Mouse (Mus musculus) layer of hippocampus, adult 2 months (tissue): ENCODE results near the gene Pnma1. TPM values are rescaled to one million over a fixed set of nuclear protein-coding genes. Genes with fewer than 3 reads are reported as not detected.
A peak's percentile ranks its signal among the peaks of the same experiment; 100 is the strongest.

Experiments used
- DNase-seq, 2 experiments: peaks; one replicate each; pipeline ENCODE4 v3.0.0; 2022; ENCODE audit warnings: low spot score in 2 of 2
- H3K27ac ChIP-seq: fragments of 200-600 bp; 2 replicates; pipeline ENCODE4 v1.8.1; 2022
- H3K4me3 ChIP-seq: fragments of 200-600 bp; 2 replicates; pipeline ENCODE4 v1.8.1; 2022; ENCODE audit warnings: mild to moderate bottlenecking
- CTCF ChIP-seq: fragments of 200-600 bp; conservative IDR thresholded peaks from 2 replicates; pipeline ENCODE4 v1.8.1; 2022; ENCODE audit warnings: antibody characterized with exemption, mild to moderate bottlenecking, moderate library complexity
- total RNA-seq, 2 experiments: library from RNA; stranded (reverse); gene quantifications; 2 replicates each; pipeline ENCODE4 v1.2.3; 2021

Pnma1 gene
- total RNA-seq, 2 experiments from 2014 or later: 2.8 to 3.8 TPM

DNA sequence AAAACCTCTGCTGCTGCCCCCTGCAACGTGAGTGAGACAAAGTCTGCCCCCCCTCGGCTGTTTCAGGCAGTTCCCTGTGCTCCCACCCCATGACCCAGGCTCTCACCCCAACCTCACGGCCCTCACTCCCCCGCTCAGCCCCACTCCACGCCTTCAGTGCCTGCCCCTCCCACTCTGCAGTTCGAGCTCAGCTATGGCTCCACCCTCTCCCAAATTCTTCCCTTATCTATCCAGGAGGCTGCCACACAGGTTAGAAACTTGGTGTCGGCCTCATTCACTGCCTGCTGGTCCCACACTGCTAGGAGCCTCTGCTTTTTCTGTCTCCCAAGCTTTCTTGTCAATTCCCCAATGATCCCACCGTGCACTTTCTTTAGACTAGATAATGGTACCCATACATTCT lies 12.8 kb upstream of the Pnma1 start:
- TF ChIP-seq CTCF: no peak
- DNase-seq: no peak

DNA sequence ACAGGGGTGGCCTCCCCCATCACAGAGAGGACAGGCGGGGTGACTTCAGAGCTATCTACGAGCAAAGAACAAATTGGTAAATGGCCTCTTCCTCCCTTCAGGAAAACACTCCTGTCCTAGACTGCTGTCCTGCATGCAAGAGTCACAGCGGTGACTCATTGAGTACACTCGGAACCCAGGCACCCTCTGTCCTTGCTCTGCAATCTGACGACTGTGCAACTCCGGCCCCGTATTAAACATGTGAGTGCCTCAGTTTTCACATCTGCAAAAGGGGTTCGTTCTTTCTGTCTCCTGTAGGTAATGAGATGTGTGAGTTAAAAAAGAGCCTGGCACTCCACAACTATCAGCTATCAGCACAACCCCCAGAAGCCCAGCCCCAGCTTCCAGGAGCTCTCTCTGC lies 12.2 kb upstream of the Pnma1 start:
- no peak overlapping the region for H3K27ac ChIP-seq
- H3K4me3 ChIP-seq: no peak overlapping the region
- no peak for DNase-seq
- TF ChIP-seq CTCF: no peak

More for the DNA sequence above, 12.8 kb upstream of the Pnma1 start:
- Histone ChIP-seq H3K4me3 (no peak overlapping the region), H3K27ac (no peak overlapping the region)

DNA sequence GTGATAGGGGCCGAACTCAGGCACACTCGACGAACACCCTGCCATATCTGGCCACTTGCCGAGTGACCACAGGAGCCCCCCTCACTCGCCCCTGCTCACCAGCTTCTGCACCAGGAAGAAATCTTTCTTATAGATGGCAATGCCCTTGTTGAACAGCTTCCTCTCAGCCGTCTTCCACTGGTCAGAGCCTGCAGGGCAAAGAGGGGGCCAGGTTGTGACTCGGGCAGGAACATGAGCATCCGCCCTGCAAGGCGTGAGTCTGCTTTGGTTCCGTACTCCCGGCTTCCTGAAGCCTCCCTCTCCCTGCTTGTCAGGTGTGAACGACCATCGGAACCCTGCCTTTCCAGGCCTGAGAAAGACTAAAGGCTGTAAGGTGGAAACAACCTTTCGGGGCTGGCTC lies 9.9 kb upstream of the Pnma1 start:
- Histone ChIP-seq H3K27ac (no peak overlapping the region), H3K4me3 (no peak overlapping the region)
- no peak for TF ChIP-seq CTCF
- no peak for DNase-seq

DNA sequence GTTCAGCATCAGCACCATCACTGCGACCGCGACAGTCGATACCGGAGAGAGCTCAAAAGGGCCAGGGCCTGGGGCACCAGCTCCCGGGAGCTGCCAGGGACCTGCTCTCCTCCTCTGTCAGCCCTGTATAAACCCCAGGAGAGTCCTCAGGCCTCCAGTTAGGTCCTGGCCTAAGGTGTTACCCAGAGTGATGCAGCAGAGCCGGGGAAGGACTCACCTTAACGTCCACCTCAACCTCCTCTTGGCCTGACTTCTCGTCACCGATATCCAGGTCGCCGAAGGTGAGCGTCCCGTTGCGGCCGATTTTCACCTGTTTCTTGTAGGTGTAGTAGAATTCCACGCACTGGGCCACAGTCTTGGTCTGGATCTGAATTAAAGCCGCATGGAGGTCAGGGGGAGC lies 7.9 kb upstream of the Pnma1 start:
- no peak overlapping the region for H3K27ac ChIP-seq
- TF ChIP-seq CTCF: no peak
- no peak for DNase-seq
- H3K4me3 ChIP-seq: no peak overlapping the region

DNA sequence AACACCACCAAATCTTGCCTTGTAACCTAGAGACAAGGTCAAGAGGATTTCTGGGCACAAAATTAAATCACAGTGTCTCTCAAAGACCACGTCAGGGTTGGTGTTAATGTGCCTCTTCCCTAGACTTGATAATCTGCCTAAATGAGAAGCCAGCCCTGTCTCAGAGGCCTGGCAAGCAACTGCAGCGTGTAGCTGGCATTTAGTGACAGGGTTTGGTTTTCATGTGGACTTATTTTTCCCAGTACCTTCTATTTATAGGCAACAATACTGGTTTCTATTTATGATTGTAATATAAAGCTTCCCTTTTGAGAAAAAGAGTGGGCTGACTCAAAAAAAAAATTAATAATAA lies 7.2 kb upstream of the Pnma1 start:
- no peak overlapping the region for H3K4me3 ChIP-seq
- H3K27ac ChIP-seq: peak overlapping the region; percentile 28
- no peak for DNase-seq
- TF ChIP-seq CTCF: no peak

DNA sequence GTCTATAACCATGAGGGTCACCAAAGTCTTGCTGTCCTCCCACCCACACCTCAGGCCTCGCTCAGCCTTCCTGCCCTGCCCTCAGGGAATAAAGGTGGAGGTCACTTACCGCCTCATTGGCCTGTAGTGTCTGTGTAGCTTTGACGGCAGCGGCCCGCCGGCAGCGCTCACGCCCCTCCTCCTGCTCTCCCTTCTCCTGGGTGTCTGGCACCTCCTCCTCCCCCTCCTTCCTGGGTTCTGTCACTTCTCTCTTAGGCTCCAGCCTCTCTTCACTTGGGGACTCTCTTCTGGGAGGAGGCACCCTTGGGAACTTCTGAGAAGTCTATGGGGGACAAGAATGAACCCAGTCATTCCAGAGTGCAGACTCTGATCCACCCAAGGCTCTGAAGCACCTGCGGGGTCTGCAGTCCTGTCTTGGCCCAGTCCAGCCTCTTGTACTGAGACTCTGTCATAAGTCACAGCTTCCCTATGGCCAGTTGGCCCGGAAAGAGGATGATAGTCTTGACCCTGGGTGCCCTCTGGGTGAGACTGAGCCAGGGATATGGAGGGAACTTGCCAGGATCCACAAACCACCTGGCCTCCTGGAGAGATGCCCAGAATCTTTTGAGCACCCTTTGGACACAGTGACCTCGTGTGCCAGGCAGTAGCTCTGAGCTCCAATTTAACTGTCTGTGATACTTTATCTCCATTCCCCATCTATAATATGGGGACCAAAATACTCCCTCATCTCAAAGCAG lies 6.7 kb upstream of the Pnma1 start:
- TF ChIP-seq CTCF: no peak

DNA sequence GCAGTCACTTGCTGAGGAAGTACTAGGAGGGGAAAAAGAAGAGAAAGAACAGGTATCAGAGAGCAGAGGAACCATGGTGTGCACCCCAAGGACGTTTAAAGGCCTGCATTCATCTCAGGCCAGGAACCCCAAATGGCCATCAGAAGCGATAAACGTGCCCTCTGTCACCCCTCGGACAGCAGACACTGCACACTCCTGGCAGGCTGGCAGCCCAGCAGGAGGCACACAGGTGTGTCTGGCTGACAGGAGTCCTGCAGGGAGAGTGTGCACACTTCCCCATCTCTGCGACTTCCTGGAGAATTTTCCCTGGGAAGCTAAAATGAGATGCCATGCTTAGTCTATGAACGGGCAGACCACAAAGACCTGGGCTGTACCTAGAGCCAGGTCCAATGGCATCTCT lies 5.1 kb upstream of the Pnma1 start:
- TF ChIP-seq CTCF: no peak
- no peak for DNase-seq
- H3K27ac ChIP-seq: no peak overlapping the region
- H3K4me3 ChIP-seq: no peak overlapping the region

More for the DNA sequence above, 6.7 kb upstream of the Pnma1 start:
- H3K4me3 ChIP-seq: no peak overlapping the region
- peak overlapping the region; percentile 28 for H3K27ac ChIP-seq
- no peak for DNase-seq

DNA sequence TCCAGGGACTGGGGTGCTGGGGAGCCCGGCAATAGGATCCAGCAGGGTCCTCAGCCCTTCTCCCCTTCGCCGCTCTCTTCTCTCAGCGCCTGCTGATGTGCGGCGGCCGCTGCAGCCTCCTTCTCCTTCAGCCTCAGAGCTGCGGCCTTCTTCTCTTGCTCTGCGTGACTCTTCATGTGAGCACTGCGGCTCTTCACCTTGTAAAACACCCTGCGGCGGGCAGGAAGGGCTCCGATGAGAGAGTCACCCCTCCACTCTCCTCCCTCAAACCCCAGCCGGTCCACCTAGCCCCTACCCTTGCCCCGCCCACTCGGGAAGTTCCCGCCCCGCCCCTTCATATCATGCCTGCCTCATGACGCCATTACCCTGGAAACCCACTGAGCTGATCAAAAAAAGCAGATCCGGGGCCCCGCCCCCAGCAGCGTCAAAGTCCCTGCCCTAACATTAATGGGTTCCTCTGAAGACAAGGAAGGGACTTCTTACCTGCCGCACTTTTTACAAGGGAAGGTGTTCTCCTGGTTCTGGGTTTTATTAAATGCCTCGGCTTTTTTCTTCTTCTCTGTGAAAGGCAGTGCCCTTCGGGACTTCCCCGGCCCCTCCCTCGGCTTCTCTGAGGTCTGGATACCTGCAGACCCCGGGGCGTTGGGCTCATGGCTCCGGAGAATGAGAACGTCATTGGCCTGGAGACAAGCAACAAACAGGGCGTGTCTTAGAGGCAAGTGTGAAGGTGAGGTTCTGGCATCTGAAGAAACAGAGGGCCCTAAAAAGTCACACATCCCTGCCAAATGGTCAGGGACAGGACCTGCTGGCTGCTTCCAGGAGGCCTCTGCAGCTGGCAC lies 4.3 kb upstream of the Pnma1 start:
- Histone ChIP-seq H3K4me3 (no peak overlapping the region), H3K27ac (0 out of 2 replicates have a peak overlapping the region, but pooled peaks have one; percentile 36)
- DNase-seq: no peak
- TF ChIP-seq CTCF: no peak

DNA sequence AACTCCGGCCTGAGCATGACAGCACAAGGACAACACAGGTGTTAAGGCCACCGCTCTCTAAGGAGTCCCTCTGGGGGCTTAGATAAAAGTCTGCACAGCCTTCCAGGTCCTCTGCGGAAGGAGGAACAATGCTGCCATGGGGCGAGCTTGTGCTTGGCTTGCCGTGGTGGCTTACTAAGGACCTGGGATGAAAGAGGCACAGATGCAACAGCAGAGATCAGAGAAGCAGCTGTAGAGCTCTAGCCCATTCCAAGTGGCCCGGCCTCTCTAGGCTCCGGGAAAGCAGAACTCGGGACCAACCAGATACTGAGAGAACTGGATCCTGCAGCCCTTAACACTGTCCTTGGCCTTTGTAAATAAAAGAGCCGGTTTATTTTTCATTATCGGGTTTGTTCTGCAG lies 3.6 kb upstream of the Pnma1 start:
- DNase-seq: no peak

DNA sequence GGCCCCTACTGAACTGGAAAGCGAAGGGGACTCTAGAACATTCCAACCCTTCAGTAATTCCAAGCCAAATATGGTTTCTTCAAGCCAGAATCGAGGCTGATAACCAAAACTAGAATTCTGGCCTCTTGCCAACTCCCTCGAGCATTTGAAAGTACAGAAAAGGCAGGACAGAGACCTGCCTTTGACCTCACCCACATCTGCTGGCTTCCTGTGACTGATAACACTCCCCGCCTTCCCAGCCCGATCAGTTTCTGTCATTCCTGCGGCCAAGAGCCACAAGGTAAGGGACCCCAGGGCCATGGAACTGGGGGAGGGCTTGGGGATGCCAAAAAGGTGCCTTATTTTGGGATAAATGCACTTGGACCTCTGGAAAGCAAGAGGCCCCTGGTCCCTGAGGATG lies 2.7 kb upstream of the Pnma1 start:
- 0 out of 2 replicates have a peak overlapping the region, but pooled peaks have one; percentile 36 for H3K27ac ChIP-seq
- no peak for TF ChIP-seq CTCF
- no peak for DNase-seq
- H3K4me3 ChIP-seq: no peak overlapping the region

More for the DNA sequence above, 3.6 kb upstream of the Pnma1 start:
- Histone ChIP-seq H3K4me3 (no peak overlapping the region), H3K27ac (0 out of 2 replicates have a peak overlapping the region, but pooled peaks have one; percentile 36)
- TF ChIP-seq CTCF: no peak

DNA sequence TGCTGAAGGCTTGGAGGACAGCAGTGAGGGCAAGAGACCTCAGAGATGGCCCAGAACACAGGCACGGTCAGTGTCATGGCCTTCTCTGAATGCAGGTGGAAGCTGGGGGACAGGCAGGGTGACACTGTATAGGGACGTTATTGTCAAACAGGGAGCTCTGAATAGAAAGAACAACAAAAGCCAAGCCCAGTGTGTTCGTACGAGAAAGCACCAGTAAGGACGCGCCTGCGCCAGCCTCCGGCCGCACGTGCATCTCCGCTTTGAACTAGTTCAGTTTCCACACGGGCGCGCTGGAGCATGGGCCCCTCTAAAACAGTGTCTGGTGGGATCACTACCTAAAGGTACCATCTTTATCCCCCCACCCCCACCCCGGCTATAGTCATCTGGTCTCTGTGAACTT lies 1.7 kb upstream of the Pnma1 start:
- TF ChIP-seq CTCF: no peak
- no peak overlapping the region for H3K4me3 ChIP-seq
- H3K27ac ChIP-seq: peak overlapping the region; percentile 52; the same call in 1 of the 2 replicates
- no peak for DNase-seq

DNA sequence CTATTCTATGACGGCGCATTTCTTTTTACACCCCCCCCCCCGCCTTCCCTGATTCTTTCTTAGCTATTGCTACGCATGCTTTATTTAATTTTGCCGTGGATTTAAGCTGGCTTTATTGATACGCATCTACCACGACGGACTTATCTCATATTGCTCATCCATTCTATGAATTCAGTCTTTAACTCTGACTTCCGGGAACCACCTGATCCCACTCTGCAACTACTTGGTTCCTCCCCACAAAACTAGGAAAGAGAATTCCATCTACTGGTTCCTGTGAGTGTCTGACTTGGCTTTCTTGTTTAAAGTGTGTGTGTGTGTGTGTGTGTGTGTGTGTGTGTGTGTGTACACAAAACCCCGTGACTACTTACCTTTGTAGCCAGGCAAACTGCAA lies 328 bp upstream of the Pnma1 start:
- no peak for TF ChIP-seq CTCF
- DNase-seq: no peak
- Histone ChIP-seq H3K4me3 (peak overlapping the region; percentile 61), H3K27ac (peak overlapping the region; percentile 84)

DNA sequence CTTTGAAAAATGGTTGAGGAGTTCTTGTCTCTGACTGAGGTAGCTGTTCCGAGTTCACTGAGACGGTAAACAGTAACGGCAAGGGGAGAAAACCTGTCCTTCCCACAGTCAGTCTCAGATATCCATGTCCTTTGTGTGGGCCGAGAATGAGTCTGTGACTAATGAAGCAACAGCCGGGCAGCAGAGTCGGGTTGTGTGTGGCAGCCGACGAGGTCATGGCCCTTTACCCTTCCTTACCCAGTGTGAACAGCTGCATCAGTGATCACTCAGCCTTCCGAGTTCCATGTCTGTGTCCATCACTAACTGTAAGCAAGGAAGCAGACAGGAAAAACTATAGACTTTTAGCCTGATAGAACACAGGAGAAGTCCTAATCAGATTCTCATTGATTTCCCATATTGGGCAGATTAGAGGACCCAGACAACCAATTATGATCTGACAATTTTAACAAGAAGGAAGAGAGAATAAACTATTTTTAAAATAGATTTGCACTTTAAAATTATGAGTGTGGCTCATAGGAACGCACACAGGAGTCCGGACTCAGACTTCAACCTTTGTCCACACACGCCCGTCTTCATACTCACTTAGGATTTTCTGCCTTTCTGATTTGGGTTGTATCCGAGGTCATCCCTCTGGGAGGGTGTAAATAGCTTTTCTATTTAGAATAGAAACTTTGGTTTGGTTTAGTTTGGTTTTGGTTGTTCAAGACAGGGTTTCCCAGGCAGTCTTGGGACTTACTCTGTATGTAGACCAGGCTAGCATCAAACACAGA lies 5.8 kb downstream of the Pnma1 start:
- Histone ChIP-seq H3K27ac (no peak overlapping the region), H3K4me3 (no peak overlapping the region)
- DNase-seq: no peak
- no peak for TF ChIP-seq CTCF
